Comparison of ENCODE assay signal across 22 mouse cellular contexts in the genomic region with DNA sequence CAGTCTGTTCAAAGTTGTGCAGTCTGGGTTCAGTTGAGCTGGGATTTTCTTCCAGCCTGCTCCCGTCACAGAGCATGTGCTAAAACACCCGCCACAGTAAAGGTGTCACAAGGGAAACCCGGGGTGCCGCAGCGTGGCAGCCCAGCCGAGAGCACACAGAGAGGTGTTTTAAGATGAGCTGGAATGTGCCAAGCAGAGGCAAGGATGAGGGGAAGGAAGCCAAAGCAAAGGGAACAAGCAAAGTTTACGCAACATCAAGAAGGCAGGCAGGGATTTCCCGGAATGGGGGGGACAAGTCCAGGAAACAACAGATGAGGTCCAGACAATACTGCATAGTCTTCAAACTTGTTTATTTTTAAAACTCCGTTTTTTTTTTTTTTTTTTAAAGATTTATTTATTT. TPM values are rescaled to one million over a fixed set of nuclear protein-coding genes. Genes with fewer than 3 reads are reported as not detected.
DNase-seq lines count a peak whose midpoint lies in the region; ATAC-seq and TF ChIP-seq lines count a peak whose summit lies in the region.
"Had no signal": no experiment of that assay in that cellular context is flagged by ENCODE, and none has a peak within 500 bp of the region (broad histone marks: within the 10 kb centered on the region; RNA-seq: fewer than 3 reads in every experiment).

No protein-coding gene starts in this region.

- no peak for TF ChIP-seq POLR2A in kidney, adult 2 months (IDR thresholded peaks at IDR 0.05; ENCODE audit: low read depth, low read length)

- no peaks in the 10 kb centered on the region for H3K36me3 ChIP-seq in kidney, adult 2 months (ENCODE audit: control insufficient read depth, insufficient read depth, low read length)
- H3K36me3 ChIP-seq in lung, embryonic 14.5 days (ENCODE audit: insufficient read depth) = no peaks in the 10 kb centered on the region
- H3K36me3 ChIP-seq: embryonic facial prominence, embryonic 12.5 days; hindbrain, embryonic 12.5 days; kidney, embryonic 15.5 days; limb, embryonic 12.5 days; liver, embryonic 12.5 days; midbrain, embryonic 12.5 days; neural tube, embryonic 12.5 days had no signal

- no peak overlapping the region for H3K27ac ChIP-seq in kidney, adult 2 months (ENCODE audit: insufficient read depth, low read depth, low read length)
- H3K27ac ChIP-seq in lung, embryonic 14.5 days (ENCODE audit: low read depth) = no peak overlapping the region
- H3K27ac ChIP-seq: embryonic facial prominence, embryonic 12.5 days; hindbrain, embryonic 12.5 days; kidney, embryonic 15.5 days; limb, embryonic 12.5 days; liver, embryonic 12.5 days; midbrain, embryonic 12.5 days; neural tube, embryonic 12.5 days had no signal

- no peak overlapping the region for H3K9ac ChIP-seq in lung, embryonic 14.5 days
- H3K9ac ChIP-seq: embryonic facial prominence, embryonic 12.5 days; forebrain, postnatal 0 days; hindbrain, embryonic 12.5 days; kidney, embryonic 15.5 days; limb, embryonic 12.5 days; liver, embryonic 12.5 days; midbrain, embryonic 12.5 days; neural tube, embryonic 12.5 days had no signal

- no peak for TF ChIP-seq CTCF in kidney, adult 2 months (conservative IDR thresholded peaks at IDR 0.05; ENCODE audit: insufficient read depth, insufficient read length, low read depth, low read length)
- TF ChIP-seq CTCF in lung, embryonic 14.5 days (IDR thresholded peaks at IDR 0.05; ENCODE audit: low read depth) = no peak

- H3K9me3 ChIP-seq in lung, embryonic 14.5 days (ENCODE audit: low read depth, low read length) = no peaks in the 10 kb centered on the region
- H3K9me3 ChIP-seq: embryonic facial prominence, embryonic 12.5 days; hindbrain, embryonic 12.5 days; kidney, embryonic 15.5 days; limb, embryonic 12.5 days; liver, embryonic 12.5 days; midbrain, embryonic 12.5 days; neural tube, embryonic 12.5 days had no signal

- no peak overlapping the region for H3K4me3 ChIP-seq in kidney, adult 2 months (ENCODE audit: insufficient read depth, low read depth, low read length)
- H3K4me3 ChIP-seq in lung, embryonic 14.5 days (ENCODE audit: low read depth, low read length) = no peak overlapping the region
- H3K4me3 ChIP-seq: embryonic facial prominence, embryonic 12.5 days; erythroblast, embryonic 14.5 days; hindbrain, embryonic 12.5 days; kidney, embryonic 15.5 days; limb, embryonic 12.5 days; liver, embryonic 12.5 days; midbrain, embryonic 12.5 days; neural tube, embryonic 12.5 days had no signal

- no peaks in the 10 kb centered on the region for H3K27me3 ChIP-seq in kidney, adult 2 months (replicated peaks; ENCODE audit: control insufficient read depth, insufficient read depth, low read length)
- H3K27me3 ChIP-seq in lung, embryonic 14.5 days (ENCODE audit: insufficient read depth, low read length) = peaks cover 5% of the 10 kb centered on the region; the same call in 1 of the 2 replicates

- H3K4me2 ChIP-seq in lung, embryonic 14.5 days = no peak overlapping the region
- H3K4me2 ChIP-seq: embryonic facial prominence, embryonic 12.5 days; hindbrain, embryonic 12.5 days; kidney, embryonic 15.5 days; limb, embryonic 12.5 days; liver, embryonic 12.5 days; midbrain, embryonic 12.5 days; neural tube, embryonic 12.5 days had no signal

- peaks cover 7% of the 10 kb centered on the region; the same call in 1 of the 2 replicates for H3K4me1 ChIP-seq in kidney, adult 2 months (ENCODE audit: control insufficient read depth, insufficient read depth, low read length)
- peaks cover 20% of the 10 kb centered on the region; the same call in 1 of the 2 replicates for H3K4me1 ChIP-seq in lung, embryonic 14.5 days (ENCODE audit: insufficient read depth)

- 65% methylated on average over 9 of the region's 9 CpGs for WGBS in kidney, adult 2 months
- 34% methylated on average over 9 of the region's 9 CpGs for WGBS in lung, embryonic 14.5 days

- no peak for ATAC-seq in lung, embryonic 14.5 days (ENCODE audit: insufficient read depth)
- ATAC-seq: CD4-positive, CD25-positive, alpha-beta regulatory T cell, adult 4 months; forebrain, postnatal 0 days; inflammation-experienced regulatory T-cells, adult 6 months; liver, embryonic 12.5 days had no signal

- DNase-seq in kidney, adult 2 months = peak; percentile 59
- DNase-seq in kidney, adult 18-20 months = no peak
- DNase-seq in adipocyte (ENCODE audit: low spot score) = peak; percentile 92
- peak; percentile 56 for DNase-seq in lung, embryonic 14.5 days
- peak; percentile 61 to 84 for DNase-seq in lung, postnatal 4 days
- no peak for DNase-seq in cerebellum, adult 18-20 months
- no peak for DNase-seq in spleen, adult 12 weeks (ENCODE audit: low spot score)
- DNase-seq: cerebellum, postnatal 10 days; forebrain, postnatal 0 days; gastrocnemius, postnatal 10 days; right cerebral cortex, postnatal 4 days; thymus, postnatal 25 days had no signal

RNA-seq across cellular contexts. Expression of a gene that starts 12.5 kb away (rescaled TPM):
- 16.2 and 21.0 TPM in 2 replicates for polyA plus RNA-seq in kidney, adult 2 months (2012; rRNA removed)
- polyA plus RNA-seq in lung, embryonic 14.5 days (2014; fragmentation: Nextera tagmentation; extraction: Ambion mirVana) = 9.5 and 10.0 TPM in 2 replicates
- polyA plus RNA-seq: CD4-positive, CD25-positive, alpha-beta regulatory T cell, adult 4 months had no signal

RNA-seq across cellular contexts. Expression of a gene that starts 13.2 kb away (rescaled TPM):
- polyA plus RNA-seq in kidney, adult 2 months (2012; rRNA removed) = 0.44 and 0.52 TPM in 2 replicates
- 0.53 and 1.6 TPM in 2 replicates for polyA plus RNA-seq in lung, embryonic 14.5 days (2014; fragmentation: Nextera tagmentation; extraction: Ambion mirVana)
- polyA plus RNA-seq: CD4-positive, CD25-positive, alpha-beta regulatory T cell, adult 4 months; erythroblast, embryonic 14.5 days; inflammation-experienced regulatory T-cells, adult 6 months had no signal

RNA-seq across cellular contexts. Expression of a gene that starts 39.7 kb away (rescaled TPM):
- polyA plus RNA-seq in kidney, adult 2 months (2012; rRNA removed) = 18.0 and 19.1 TPM in 2 replicates
- polyA plus RNA-seq in lung, embryonic 14.5 days (2014; fragmentation: Nextera tagmentation; extraction: Ambion mirVana) = 8.9 and 9.8 TPM in 2 replicates

Comparison
In these comparisons a context has a peak if more than half of its experiments do, and no peak if none do; other contexts are left out.
1. DNase-seq: peak in kidney, adult 2 months (single experiment), adipocyte (single experiment), lung, embryonic 14.5 days (single experiment) and lung, postnatal 4 days (2 of 2); none in kidney, adult 18-20 months (single experiment), cerebellum, adult 18-20 months (0 of 2) and spleen, adult 12 weeks (single experiment).